Mouse (Mus musculus) left cerebral cortex, postnatal 4 days (tissue): ENCODE measurements around the gene Lsm14a. TPM values are rescaled to one million over a fixed set of nuclear protein-coding genes. Genes with fewer than 3 reads are reported as not detected.

Source experiments
- DNase-seq: peaks from one replicate; pipeline ENCODE4 v3.0.0-alpha.2; 2022
- intact Hi-C: fragments of 180-260 bp; cut with DNase I; formaldehyde crosslinking; loops from one replicate; pipeline ENCODE4 v1.15.1; 2025
- total RNA-seq, 2 experiments: library from RNA; stranded (reverse); gene quantifications; 2 replicates each; pipeline ENCODE4 v1.2.3; 2021

Lsm14a gene
- total RNA-seq, 2 experiments from 2014 or later, result 65.5 to 81.3 TPM

DNA sequence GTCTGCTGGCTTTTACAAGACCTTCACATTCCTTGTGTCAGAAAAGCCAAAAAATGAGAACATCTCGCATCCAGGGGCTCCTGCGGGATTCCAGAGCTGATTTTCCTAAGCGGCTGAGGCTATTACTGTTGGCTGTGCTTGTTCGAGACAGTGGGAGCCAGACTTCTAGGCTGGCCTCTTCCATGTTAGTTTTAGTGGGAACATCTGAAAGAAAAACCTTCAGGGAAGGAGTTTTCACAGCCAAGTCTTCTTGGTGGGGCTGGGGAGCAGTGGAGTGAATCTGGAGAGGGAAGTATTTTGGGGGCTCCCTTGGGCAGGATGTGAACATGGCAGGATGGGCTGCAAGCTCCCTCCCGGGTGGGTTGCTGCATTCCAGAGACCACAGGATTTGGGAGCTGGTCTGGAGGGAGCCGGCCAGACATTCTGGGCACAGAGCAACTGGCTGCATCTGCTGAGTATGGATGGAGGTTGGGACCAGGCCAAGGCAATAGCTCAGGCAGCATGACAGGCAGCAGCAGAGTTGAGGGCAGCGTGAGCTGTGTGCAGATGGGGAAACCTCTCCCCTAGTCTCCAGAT, 75.1 kb downstream of the Lsm14a start:
- intact Hi-C loops, result no loop called here
- DNase-seq, result peak; percentile 76

DNA sequence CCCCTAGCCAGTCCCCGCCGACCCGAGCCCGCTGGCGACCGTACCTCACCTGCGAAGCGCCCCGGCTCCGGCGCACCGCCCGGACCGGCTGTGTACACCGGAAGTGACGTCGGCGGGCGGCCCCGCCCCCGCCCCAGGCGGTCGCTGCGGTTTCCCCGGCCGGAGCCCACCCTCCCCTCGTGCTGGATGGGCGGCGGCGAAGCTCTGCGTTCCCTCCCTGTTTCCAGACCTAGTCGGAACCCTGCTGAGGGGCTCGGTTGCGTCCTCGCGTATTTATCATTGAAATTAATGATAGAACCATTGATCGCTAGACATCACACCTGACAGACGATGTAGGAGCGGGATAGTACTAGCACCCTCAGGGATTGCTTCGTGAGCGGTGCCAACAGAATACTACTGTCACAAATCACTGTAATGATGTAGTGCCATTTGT, 79.7 kb downstream of the Lsm14a start, which contains the start of gene 4931406P16Rik:
Gene 4931406P16Rik (minus strand): TSS at position 109 of the 433 bp plus-strand sequence.
- intact Hi-C loops, result no loop called here
- peak; percentile 90 for DNase-seq

DNA sequence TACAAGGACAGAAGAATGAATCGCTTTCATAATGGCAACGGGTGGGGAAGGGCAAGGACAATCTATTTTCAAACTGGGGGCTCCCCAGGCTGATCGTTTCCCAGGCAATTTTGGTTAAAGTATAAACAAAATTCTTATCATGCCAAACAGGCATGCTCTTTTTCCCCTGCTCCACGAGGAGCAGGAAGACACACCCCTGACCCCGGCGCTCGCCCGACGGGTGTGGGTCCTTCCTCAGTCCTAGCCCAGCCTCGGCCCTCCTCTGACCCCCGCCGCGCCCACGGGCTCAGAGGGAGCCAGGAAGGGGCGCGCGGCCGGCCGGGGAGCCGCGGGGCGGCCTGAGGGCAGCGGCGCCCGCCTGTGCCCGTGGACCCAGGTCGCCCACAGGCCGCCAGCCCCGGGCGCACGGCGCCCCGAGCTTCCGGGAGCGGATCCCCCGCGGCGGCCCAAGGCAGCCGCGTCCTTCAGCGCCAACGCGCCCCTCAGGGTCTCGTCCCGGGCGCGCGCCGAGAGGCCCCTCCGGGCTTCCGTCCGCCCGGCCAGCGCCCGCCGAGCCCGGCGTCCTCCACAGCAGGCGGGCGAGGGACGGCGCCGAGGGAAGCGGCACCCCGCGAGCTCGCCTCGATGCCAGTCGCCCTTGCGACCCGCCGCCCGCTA, 80.2 kb downstream of the Lsm14a start:
- intact Hi-C loops, result no loop called here
- peak; percentile 44 for DNase-seq

DNA sequence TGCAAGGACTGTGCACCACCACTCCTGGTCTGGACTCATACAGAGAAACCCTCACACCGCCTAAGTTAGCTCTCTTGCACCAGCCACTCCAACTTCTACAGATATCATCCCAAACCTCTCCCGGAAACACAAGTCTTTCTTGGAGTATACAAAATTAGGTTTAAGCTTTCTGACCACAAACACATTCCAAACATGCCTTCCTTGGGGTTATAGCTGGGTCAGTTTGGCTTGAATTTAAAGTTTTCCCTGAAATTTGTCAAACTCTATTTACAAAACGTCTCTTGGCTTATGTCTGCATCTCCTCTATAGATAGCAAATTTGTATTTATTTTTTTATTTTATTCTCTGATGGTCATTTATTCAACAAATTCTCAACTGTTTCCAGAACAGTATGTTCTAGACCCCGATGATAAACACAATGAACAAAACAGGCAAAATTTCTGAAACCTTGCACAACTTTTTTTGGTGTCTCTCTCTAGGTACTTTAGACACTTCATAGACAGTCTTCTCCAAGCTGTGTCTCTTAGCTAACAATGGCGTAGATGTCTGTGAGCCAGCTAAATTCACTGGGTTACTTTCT, 83.8 kb downstream of the Lsm14a start:
- intact Hi-C loops, result no loop called here
- no peak for DNase-seq

DNA sequence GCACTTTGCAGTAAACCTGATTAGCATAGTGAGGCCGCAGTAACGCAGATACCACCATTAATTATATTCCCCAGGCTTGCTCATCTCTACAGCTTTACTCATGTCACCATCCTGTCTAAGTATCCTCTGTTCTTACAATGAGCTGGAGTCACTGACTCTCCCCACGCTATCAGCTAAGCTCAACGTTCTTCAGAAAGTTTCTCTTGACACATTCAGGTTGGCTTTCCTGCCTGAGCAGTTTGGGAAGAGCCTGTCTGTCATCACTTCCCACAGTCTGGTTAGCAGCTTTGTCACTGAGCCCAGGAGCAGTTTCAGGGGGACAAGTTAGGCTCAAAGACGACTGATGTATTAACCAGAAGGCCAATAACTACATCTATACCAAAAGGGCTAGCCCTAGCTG, 84.5 kb downstream of the Lsm14a start:
- no peak for DNase-seq
- intact Hi-C loops, result no loop called here

DNA sequence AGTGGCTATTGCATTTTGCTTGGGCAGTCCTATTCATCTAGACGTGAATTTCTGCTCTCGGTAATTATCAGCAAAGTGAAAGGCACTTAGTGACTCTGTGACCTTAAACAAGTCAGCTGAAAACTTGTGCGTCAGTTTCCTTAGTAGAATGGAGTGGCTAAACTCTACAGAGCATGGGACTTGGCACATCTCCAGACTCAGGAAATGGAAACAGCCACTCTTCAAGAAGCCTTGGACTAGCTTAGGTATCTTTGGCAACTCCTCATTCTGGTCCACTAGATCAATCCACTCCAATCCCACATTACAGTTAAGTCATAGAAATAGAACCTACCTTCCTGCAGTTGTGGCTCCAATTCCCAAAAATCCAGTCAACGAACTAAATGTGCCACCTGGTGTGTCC, 87.7 kb downstream of the Lsm14a start:
- intact Hi-C loops, result no loop called here
- DNase-seq, result no peak

DNA sequence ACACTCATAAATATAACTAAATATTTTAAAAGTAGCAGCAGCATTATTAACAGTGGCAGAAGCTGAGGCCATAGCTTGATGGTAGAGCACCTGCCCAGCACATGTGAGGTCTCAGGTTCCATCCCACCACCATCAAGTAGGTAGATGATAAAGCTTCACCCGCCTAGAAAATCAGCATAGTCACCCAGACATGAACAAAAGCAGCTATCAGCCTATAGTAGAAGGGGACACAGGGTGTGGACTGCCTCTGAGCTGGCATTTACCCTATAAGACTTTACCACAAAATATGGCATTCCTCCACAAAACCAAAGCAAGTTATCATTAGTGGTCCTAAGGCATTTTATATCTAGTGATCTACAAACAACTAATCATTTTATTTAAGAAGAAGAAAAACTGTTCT, 90.5 kb downstream of the Lsm14a start:
- DNase-seq, result no peak
- intact Hi-C loops, result no loop called here

DNA sequence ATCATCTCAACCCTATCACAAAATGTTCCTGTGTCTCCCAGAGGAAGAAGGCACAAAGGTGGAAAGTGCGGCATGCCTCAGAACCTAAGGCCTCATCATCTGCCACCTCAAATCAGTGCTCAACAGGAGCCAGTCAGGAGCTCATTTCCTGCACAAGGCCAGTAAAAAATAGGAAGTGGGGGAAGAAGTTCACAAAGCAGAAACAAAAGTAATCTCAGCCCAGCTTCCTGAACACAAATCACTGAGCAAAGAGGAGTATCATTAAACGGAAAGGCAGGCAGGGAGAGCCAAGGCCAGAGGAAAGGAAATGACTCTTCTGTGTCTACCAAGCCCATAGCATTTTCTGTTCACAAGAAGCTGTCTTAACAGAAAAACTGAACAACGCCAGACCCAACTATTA, 91.2 kb downstream of the Lsm14a start:
- intact Hi-C loops, result no loop called here
- no peak for DNase-seq

DNA sequence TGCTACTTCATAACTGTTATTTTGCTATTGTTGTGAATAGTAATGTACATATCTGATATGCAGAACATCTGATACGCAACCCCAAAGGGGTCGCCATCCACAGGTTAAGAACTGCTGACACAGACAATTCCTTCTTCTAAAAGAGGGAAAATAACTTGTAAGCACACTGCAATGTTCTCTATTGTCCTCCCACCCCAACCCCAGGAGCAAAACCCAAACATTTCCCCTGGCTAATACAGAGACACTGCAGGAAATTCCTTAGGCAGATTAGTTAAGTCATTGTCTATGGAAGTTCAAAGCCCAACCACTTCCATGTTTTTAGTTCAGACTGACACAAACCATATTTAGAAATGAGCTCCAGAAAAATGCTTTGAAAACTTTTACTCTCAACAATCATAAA, 94.3 kb downstream of the Lsm14a start:
- no peak for DNase-seq
- intact Hi-C loops, result no loop called here

DNA sequence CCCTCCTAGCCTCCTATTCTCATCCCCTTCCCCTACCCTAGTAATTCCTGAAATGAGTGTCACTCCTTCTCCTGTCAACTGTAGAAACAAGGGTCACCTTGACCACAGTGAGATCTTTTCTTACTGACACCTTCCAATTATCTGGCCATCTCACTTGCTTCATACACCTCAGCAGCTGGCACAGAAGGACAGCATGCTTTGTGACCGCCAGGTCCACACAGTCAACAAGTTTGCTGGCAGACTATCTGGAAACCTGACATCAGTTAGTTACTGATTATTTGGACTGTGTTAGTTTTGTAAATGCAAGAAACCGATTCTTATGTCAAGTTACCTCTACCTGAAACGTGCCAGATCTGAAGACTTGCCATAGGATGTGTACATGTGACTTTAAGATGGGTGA, 97.0 kb downstream of the Lsm14a start:
- no peak for DNase-seq
- intact Hi-C loops, result no loop called here

Other genes starting within 250 kb of the Lsm14a start
- 10 to 100 TPM; 83.1 to 84.0 TPM for gene Uba2, start 223.7 kb downstream of the Lsm14a start, total RNA-seq
- gene Pdcd2l, start 196.7 kb downstream of the Lsm14a start, total RNA-seq, result 10 to 100 TPM; 30.4 to 30.6 TPM
- gene Gpi1, start 163.0 kb downstream of the Lsm14a start, total RNA-seq, result 100 to 1,000 TPM; 317 to 394 TPM
- not detected for gene Gm6096, start 142.3 kb downstream of the Lsm14a start, total RNA-seq
- gene 4931406P16Rik, start 79.8 kb downstream of the Lsm14a start, total RNA-seq, result 10 to 100 TPM; 50.3 to 64.9 TPM